Mouse (Mus musculus) central nervous system, embryonic 14 days (tissue): ENCODE data around the gene Gata3. TPM values are rescaled to one million over a fixed set of nuclear protein-coding genes. Genes with fewer than 3 reads are reported as not detected.

Experiments used
- polyA plus RNA-seq: library from polyadenylated mRNA; depleted of rRNA; stranded (reverse); fragments of >200 nt; gene quantifications from 2 replicates; pipeline ENCODE4 v1.2.3, GENCODE M21; 2012; rRNA removed

Gata3 gene
- polyA plus RNA-seq = 11.0 and 16.9 TPM in 2 replicates

DNA sequence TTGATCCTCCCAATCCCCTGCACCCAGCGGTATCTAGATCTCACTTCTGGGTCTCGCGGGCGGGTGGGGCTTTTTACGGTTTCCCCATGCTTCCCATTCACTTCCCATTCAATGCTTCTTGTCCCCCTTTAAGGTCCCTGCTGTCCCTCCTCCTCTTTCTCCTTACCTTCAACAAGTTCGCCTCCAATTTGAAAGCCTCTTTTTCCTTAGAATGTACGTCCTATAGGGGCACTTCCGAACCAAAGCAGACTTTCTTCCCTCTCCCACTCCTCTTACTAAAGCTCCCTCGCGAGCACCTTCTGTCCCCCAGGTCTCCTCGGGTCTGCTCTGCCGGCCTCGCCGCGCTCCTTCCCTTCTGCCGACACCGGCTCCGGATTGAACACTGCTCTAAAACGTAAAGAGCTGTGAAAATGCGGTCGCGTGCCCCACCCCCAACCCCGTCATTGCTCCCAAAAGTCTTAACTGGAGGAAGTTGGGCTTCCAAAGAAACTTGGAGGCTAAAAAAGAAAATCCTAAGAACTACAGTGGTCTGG, at the start of gene Gata3:
Gata3 (minus strand) TSS at position 384 of the 533 bp plus-strand sequence.

DNA sequence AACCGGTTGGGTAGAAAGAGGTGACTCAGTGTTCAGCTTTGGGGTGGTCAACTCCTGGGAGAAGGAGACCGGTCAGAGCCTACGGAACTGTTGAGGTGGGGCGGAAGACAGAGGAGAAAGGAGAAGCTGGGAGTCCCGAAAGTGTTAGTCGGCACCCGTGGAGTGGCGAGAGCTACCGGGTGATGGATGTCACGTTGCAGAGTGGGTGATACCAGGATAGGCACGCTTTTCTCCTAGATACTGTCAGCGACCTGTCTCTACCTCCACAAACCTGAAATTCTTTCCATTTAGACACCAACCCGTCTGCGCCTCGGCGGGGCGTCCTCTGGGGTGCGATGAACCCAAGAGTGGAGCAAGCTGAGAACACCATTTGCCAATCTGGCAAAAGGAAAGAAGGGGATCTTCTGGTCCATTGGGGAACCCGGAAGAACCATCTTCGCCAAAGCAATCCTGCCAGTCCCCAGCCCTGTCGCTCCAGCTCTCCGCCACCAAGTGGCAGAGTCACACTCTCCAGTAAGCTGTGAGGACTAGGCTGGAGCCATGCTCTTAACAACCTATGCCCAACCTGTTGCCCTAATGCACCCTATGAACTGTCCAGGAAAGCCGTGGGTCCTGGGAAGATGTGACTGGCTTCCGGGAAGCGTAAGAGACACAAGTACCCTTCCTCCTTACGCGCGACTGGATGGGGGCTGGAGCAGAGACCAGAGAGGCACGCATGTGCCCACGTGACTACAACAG, 752 bp downstream of the Gata3 start, which contains the start of gene 9230102O04Rik:
9230102O04Rik (minus strand) TSS at position 628 of the 738 bp plus-strand sequence.

DNA sequence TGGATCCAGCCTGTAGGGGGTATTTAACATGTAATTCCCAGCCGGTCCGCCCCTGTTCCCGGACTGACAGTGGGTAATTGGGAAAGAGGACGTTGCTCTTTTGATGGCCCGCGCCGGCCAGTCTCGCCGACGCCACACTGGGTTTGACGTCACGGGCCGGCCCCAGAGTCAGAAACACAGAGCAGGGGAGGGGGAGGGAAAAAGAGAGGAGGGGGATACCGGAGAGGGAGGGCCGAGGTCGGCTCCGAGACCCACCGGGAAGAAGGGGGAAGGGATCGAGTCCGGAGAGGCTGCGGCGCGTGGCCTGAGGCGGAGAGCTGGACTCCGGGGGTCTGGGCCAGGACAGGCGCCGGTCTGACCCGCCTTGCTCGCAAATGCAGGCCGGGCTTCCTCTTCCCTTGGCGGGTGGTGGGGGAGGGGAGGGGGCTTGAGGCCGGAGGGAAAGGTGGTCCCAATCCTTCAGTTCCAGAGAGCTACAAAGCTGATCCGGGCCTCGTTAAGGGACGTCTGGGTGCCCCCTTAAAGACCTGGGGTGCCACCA, 8.7 kb downstream of the Gata3 start, which contains the start of gene 4930412O13Rik:
4930412O13Rik (plus strand) TSS at position 202 of the 541 bp plus-strand sequence.

Other genes with a start within 250 kb of the Gata3 start
- gene 4930412O13Rik, start 8.8 kb downstream of the Gata3 start, polyA plus RNA-seq = 2.1 and 3.1 TPM in 2 replicates
- gene 9230102O04Rik, start 494 bp downstream of the Gata3 start, polyA plus RNA-seq = 1.2 and 1.3 TPM in 2 replicates
- 8.2 and 8.6 TPM in 2 replicates for gene Taf3, start 158.6 kb upstream of the Gata3 start, polyA plus RNA-seq
- 365 and 383 TPM in 2 replicates for gene Atp5c1, start 190.5 kb upstream of the Gata3 start, polyA plus RNA-seq
- 24.0 and 25.1 TPM in 2 replicates for gene Kin, start 190.6 kb upstream of the Gata3 start, polyA plus RNA-seq
- 2.2 and 2.6 TPM in 2 replicates for gene Itih2, start 241.4 kb upstream of the Gata3 start, polyA plus RNA-seq